Mouse (Mus musculus): ENCODE measurements around the gene Ctdspl.

Ctdspl gene

DNA sequence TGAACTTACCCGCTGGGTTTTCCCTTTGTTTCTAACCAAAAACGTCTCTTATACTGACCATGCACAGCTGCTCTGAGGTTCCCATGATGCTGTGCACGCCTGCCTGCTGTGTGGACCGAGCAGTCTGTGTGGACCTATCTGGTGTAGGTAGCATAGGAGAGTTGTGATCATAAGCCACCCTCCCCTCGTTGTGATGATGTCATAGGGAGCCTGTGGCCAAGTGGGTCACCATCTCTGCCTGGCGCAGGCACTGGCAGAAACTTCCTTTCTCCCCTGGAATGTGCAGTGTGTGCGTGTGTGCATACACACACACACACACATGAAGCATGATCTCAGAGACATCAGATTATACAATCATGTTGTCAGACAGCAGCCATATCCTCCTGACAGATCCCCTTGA lies 50.3 kb downstream of the Ctdspl start:
- in situ Hi-C loops (cut with MboI; ENCODE audit: unreplicated experiment in 2 of 2), result no loop called here

DNA sequence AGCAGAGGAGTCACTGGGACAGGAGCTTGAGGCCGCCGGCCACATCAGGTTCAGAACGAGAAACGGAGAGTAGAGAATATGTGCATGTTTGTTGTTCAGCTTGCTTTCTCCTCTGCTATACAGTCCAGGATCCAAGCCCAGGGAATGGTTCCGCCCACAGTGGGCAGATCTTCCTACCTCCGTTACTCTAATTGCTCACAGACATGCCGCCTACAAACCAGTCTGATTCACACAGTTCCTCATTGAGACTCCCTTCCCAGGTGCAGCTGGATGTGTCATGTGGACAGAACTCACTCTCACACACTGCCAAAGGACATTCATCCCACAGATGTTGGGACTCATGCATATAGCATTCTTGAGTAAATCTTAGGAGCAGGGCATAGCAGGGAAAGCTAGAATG lies 51.2 kb downstream of the Ctdspl start:
- in situ Hi-C loops (cut with MboI; ENCODE audit: unreplicated experiment in 2 of 2), result no loop called here

DNA sequence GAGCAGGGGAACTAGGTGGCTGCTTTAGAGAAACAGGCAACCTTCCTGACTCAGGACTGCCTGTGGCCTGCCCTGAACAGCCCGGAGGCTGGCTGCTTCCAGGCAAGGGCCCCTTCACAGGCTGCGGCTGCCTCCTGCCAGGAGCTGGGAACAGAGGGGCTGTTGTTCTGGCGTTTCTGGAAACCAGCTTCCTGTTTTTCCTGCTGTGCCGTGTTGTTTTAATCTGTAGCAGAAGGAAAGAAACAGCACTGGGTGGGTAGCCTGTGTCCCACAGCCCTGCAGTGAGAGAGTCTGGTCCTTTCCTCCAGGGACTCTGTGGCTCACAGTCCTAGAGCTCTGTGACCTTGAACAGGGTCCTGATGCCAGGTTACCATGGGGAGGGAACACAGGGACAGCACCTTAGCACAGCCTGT lies 54.2 kb downstream of the Ctdspl start:
- in situ Hi-C loops (cut with MboI; ENCODE audit: unreplicated experiment in 2 of 2), result no loop called here

DNA sequence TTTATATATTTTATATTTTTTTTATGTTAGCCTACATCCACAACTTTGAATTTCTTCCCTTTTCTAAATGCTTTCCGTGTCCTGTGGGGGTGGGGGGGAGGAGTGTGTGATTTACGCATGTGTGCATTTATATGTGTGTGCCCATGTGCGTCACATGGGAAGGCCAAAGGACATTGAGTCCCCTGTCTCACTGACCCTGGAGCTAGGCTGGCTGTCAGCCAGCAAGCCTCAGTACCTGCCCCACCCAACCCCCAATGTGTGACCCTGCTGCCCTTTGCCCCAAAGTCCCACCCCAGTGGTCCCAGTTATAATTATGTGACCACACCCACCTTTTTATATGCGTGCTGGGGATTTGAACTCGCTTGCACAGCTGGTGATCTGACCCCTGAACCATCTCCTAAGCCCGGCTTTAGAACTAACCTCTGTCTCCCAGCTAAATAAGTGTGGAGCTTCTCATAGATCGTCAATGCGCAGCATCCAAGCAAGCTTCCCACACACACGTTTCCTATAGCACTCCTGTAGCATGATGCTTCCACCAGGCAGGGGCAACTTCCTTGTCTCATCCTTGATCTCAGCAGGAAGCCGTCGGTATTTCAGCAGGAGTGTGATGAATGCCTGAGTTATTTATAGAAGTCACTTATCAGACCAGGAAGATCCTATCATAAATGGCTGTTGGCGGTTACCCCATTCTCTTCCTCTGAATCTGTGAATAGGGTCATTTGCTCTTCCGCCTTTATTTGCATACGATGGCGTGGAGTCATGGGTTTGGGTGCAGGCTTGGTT lies 58.6 kb downstream of the Ctdspl start:
- in situ Hi-C loops (cut with MboI; ENCODE audit: unreplicated experiment in 2 of 2), result loop anchor here in 1 of 2 experiments (5.0 kb wide), 1 partner anchor 48 kb away; no protein-coding TSS in a partner anchor

DNA sequence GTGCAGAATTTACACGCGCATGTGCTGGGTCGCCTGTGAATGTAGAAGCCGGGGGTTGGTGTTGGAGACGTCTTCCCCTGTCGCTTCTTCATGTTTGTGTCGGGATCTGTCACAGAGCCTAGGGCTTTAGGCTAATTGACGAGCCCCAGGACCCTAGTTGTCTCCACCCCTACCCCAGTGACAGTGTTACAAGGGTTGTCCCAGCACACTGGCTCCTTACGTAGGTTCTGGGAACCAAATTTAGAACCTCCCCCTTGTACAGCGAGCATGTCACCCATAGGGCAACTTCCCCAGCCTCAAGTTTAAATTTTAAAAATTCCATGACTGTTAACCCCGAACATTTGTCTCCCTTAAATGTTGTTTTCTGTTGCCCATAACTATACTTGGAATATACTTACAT lies 60.0 kb downstream of the Ctdspl start:
- in situ Hi-C loops (cut with MboI; ENCODE audit: unreplicated experiment in 2 of 2), result loop anchor here in 1 of 2 experiments (5.0 kb wide), 1 partner anchor 49 kb away; no protein-coding TSS in a partner anchor

DNA sequence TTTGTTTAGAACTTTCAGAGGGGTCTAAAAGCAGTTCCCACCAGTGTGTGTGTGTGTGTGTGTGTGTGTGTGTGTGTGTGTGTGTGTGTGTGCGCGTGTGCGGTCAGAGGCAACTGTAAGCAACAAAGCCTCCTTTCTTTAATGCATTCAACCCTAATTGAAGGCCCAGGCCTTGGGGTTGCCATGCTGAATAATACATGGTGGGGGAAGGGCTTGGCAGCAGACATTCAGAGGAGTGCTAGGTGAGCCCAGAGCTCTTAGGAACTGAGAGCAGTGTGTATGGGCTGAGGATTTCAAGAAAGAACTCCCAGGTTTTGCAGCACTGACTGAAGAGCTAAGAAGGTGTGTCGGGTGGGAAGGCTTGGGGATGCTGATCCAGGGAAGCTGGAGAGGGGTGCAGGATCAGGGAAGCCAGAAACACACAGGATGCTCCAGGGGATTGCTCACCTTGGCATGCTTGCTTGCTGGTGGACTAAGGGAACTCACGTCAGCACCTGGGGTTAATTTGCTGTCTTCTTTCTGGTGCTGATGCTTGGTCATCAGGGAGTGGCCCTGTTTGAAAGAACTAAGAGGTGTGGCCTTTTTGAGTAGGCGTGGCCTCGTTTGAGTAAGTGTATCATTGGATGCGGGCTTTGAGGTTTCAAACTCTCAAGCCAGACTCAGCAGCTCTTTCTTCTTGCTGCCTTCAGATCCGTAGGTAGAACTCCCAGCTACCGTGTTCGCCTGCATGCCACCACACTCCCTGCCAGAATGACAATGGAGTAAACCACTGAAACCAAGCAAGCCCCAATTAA lies 62.7 kb downstream of the Ctdspl start:
- in situ Hi-C loops (cut with MboI; ENCODE audit: unreplicated experiment in 2 of 2), result loop anchor here in 1 of 2 experiments (5.0 kb wide), 1 partner anchor 52 kb away; no protein-coding TSS in a partner anchor

DNA sequence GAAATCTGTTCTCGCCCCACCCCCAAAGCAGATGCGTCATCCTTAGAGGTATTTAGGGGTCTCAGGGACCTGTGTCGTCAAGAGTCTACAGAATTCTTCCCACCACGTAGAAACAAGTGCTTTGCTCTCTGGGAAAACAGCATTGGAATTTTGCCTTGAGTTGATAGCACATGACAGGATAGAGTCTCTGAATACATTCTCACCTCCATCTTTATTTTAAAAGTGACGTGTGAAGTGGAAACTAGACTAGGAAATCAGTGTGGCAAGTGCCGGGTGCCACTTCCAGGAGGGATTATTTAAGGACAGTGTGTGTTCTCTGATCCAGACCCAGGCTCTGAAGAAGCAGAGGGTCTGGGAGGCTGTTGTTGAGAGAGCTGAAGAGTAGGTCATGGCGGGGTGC lies 64.2 kb downstream of the Ctdspl start:
- in situ Hi-C loops (cut with MboI; ENCODE audit: unreplicated experiment in 2 of 2), result no loop called here

DNA sequence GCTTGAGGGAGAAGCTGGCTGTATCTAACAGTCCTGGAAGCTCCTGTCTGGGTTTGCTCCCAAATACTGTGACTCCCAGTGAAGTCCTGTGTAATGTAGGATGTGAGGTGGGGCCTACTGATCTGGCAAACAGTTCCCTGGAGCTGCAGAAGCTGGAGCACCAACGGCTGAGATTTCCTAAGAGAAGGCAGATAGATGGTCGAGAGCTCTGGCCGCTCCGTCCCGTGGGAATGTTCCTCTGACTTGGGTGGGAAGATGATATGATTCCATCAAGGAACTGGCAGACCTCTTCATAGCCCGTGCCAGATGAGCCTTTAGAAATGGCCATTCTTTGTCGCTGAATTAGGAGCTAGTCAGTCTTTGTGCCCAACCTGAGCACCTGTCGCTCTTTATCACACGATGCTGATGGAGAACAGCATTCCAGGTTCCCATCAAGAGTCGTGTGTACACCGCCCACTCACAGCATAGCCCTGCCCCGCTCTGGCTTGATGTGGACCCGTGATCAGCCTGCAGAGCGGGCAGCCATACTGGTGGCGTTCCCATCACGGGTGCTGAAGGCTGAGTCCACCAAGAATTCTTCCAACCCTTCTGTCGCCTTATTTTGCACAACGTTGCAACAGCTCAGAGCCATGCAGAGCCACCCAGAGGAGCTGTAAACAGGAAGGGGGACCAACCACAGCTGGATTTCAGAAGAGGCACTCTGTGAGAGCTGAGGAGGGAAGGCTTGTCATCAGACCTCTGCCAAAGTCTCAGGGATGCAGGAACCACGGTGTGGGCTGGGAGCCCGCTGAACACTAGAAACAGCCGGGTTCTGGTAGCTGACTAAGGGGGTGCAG lies 65.7 kb downstream of the Ctdspl start:
- in situ Hi-C loops (cut with MboI; ENCODE audit: unreplicated experiment in 2 of 2), result no loop called here

DNA sequence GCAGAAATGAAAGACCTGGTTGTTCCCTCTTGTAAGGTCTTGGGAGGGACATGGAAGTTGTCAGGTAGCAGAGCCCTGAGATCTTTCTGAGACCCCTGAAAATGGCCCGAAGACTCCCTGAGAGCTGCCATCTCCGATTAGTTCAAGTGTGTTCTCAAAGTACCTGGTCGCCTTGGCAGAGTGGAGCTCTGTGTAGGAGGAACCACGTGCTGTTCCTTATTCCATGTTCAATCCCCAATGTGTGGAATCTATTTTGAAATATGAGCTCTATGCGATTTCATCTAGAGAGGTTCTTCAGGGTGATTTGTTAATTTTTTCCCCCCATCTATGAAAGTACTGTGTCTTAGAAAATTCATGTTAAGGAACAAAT lies 66.3 kb downstream of the Ctdspl start:
- in situ Hi-C loops (cut with MboI; ENCODE audit: unreplicated experiment in 2 of 2), result no loop called here

DNA sequence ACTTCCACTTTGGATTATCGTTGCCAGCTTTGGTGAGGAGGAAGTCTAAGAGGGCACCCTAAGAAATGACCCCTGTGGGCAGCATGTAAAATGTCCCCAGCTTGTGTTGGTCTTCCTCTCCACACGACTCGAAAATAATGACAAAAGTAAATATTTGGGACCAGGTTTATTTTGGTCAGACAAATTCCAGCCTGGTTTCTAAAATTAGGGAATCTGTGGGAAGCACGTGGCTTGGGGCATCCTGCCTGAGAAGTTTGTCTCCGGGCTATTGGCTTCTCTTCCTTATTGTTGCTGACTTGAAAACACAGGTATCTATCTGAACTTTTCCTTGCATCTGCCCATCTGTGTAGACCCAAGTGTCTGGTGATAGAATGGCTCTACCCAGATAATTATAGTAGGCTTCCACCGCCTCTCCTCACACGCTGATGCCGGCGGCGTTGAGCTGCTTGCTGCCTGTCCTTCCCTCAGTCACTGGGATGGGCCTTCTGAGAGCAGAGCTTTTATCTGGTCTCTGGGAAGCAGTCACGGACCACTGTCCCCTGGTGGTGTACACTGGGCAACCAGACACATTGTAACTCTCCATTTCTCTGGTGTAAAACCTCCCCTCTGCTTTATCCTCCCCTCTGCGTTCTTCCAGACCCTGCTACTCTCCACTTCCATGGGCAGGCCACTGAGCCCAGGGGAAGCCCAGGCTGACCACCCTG lies 68.4 kb downstream of the Ctdspl start:
- in situ Hi-C loops (cut with MboI; ENCODE audit: unreplicated experiment in 2 of 2), result no loop called here

DNA sequence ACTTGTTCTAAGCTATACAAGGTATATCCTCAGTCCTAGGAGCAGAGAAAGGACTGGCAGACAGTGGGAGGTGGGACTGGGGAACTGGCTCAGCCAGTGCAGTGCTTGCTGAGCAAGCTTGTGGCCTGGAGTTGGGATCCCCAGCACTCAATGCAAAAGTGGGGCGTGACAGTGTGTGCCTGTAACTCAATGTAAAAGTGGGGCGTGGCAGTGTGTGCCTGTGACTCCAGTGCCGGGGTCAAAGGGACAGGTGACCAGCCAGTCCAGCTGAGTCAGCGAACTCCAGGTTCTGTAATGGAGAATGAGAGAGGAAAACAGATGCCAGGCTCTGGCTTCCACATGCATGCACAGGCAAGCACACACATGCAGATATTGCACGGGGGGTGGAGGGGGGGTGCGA lies 69.3 kb downstream of the Ctdspl start:
- in situ Hi-C loops (cut with MboI; ENCODE audit: unreplicated experiment in 2 of 2), result no loop called here

DNA sequence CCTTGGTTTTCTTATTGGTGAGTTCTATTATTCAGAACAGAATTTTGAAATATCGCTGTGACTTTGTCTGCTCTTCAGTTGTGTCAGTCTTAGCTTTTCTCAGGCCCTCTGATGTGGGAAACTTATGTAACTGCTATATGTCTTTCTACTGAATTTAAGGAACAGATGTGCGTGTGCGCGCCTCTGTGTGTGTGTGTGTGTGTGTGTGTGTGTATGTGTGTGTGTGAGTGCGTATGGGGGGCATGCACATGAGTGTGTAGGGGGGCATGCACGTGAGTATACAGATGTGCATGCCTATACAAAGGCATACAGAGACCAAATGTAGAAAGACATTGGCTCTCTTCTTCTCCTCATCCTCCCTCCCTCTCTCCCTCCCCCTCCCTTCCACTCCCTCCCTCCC lies 71.0 kb downstream of the Ctdspl start:
- in situ Hi-C loops (cut with MboI; ENCODE audit: unreplicated experiment in 2 of 2), result no loop called here

DNA sequence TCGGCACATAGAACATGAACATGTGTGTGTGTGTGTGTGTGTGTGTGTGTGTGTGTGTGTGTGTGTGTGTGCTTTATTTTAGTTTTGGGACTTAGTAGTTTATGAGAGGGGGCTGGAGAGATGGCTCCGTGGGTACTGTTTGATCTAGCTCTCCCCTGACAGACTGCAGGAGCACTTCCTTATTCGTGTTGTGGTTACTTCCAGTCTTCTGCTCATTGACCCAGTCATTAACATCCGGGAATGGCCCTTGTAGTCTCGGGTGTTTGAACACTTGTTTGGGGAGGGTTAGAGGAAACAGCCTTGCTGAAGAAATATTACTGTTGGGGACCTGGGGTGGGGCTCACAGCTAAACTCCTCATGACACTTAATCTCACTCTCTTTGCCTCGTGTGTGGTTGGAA lies 73.9 kb downstream of the Ctdspl start:
- in situ Hi-C loops (cut with MboI; ENCODE audit: unreplicated experiment in 2 of 2), result no loop called here

DNA sequence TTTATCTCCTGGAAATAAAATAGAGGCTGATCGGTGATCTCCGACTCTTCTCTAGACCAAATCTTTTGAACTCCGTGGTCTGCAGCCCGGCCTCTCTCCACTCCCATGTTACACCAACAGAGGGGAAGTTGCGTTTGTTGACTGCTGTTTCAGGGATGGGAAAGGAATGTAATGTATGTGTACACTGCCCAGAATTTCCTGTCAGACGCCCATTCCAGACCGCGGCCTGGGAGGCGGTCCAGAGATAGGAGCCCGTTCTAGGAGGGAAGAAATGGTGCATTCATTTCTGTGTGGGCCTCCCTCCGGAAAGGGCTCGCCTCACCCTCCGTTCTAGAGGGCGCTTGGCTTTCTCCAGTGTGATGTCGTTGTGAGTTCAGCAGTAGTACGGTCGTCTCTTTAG lies 76.0 kb downstream of the Ctdspl start:
- in situ Hi-C loops (cut with MboI; ENCODE audit: unreplicated experiment in 2 of 2), result no loop called here

DNA sequence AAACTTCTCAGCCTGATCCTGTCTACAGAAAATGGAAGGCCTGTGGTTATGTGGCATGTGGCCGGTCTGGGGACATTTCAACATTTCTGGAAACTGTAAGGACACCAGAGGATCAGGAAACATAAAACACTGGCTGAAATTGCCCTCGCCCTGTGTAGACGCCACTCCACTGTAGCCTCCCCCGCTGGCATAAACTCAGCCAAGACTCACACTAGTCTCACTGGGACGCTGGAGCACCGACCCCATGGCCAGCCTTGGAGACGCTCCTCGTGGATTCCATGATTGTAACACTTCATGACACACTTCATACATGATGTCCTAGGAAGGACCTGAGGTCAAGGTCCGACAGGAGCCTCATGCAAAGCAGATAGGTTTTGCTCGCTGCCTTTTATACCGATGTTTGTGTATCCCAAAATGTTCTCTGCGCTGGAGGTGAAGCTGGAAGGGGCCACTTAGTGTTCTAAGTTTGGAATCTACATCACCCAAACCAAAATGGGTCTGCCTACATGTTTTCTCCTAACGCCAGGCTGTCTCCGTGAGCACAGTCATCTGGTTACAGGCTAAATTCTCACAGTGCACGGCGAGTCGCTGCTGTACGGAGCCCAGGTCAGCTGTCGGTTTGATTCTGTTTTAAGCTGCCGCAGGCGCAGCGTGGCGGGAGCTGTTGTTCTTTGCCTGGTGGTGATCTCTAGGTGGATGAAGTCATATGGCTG lies 77.9 kb downstream of the Ctdspl start:
- in situ Hi-C loops (cut with MboI; ENCODE audit: unreplicated experiment in 2 of 2), result no loop called here

DNA sequence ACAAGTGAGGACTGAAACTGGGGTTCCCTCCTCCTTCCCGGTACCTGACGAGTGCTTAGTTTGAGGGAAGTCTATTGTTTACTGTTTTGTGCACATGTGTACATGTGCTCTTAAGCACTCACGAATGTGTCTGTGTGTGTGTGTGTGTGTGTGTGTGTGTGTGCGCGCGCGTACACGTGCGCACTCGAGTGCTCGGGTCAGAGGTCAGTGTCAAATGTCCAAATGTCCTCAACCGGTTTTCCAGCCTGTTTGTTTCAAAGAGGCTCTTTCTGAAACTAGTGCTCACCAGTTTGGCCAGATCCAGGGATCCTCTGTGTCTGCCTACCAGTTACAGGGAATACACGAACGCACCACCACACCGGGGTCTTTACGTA lies 78.4 kb downstream of the Ctdspl start:
- in situ Hi-C loops (cut with MboI; ENCODE audit: unreplicated experiment in 2 of 2), result no loop called here

DNA sequence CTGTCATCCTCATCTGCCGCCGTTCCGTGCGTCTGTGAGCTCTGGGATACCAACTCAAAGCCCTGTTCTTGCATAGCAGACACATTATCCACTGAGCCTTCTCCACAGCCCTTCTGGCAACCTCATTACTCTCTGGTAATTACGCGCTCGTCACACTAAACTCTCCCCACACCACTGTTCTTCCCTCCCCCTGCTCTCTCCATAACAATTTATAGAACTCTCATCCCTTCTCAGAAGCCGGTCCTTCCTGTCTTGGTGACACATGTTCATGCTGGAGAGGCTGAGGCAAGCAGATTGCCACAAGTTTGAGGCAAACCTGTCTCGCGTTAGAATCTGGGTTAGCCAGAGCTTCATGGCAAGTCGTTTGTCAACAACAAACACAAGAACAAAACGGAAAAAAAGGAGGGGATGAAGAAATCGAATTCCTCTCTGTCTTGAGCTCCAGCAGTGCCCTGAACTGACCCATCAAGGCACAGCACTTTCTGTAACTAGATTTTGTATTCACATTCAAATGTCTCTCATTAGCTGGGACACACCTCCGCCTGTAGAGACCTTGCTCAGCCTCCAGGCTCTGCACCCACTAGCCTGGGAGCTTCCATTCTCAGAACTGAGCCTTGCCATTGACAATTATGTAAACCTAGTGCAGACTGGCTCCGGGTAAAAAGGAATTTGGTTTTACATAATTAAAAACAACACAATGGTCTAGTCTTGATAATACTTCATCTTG lies 79.2 kb downstream of the Ctdspl start:
- in situ Hi-C loops (cut with MboI; ENCODE audit: unreplicated experiment in 2 of 2), result no loop called here

DNA sequence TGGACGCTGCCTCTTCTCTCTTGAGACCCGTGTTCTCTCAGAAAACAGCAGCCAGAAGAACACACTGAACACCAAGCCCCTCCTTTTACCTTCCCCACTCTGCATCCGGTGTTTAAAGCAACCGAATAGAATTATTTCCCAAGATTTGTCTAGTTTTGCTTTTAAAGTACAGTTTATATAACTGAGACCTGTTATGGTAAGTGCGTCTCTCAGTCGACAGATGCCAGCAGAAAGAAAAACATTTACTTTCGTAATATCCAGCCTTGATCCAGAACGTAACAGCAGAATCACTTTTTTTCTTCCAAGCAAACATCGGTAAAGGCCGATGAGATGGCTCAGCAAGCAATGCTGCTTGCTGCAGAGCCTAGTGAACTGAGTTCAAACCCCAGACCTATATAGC lies 81.0 kb downstream of the Ctdspl start:
- in situ Hi-C loops (cut with MboI; ENCODE audit: unreplicated experiment in 2 of 2), result no loop called here

DNA sequence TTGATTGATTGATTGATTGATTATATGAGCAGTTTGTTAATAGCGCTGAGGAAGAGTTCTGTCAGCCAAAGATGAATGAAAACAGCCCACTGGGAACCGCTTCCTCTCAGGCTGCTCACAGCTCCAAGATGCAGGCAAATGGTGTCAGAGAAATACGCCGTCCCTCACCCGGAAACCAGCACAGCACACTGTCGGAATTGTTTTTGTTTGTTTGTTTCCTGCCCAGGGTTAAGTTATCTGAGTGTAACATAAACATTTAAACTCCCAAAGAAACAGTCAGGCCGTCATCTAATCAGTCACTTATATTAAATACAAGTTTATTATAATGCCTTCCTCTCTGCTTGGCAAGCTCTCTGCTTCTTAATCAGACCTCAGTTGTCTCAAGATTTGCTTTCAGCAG lies 82.6 kb downstream of the Ctdspl start:
- in situ Hi-C loops (cut with MboI; ENCODE audit: unreplicated experiment in 2 of 2), result no loop called here
